Mouse (Mus musculus): ENCODE data around the gene Smarca2. TPM values are rescaled to one million over a fixed set of nuclear protein-coding genes. Genes with fewer than 3 reads are reported as not detected.
"Not testable (repeated sequence)": the region's sequence is repeated elsewhere in the genome, so short reads cannot be mapped to it uniquely, and the experiment has no call there.

The Smarca2 gene
- polyA plus RNA-seq, 1 experiment from 2014 or later = 83.4 TPM

DNA sequence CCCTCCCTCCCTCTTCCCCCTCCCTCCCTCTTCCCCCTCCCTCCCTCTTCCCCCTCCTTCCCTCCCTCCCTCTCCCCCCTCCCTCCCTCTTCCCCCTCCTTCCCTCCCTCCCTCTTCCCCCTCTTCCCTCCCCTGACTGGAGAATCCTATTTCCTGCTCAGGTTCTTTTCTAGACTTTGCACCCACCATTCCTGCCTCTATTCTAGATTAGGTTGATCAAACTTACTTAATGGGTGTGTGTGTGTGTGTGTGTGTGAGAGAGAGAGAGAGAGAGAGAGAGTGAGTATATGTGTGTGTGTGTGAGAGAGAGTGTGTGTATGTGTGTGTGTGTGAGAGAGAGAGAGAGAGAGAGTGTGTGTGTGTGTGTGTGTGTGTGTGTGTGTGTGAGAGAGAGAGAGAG is 66.6 kb downstream of the Smarca2 start:
- H3K9me3 ChIP-seq (replicated peaks); H3K27me3 ChIP-seq; H3K27ac ChIP-seq; H3K4me3 ChIP-seq; ATAC-seq; H3K4me2 ChIP-seq; H3K9ac ChIP-seq; H3K4me1 ChIP-seq: not testable (repeated sequence)
- H3K36me3 ChIP-seq (ENCODE audit: poor library complexity, severe bottlenecking) = peaks cover 13% of the 10 kb centered on the region; the same call in 1 of the 2 replicates

DNA sequence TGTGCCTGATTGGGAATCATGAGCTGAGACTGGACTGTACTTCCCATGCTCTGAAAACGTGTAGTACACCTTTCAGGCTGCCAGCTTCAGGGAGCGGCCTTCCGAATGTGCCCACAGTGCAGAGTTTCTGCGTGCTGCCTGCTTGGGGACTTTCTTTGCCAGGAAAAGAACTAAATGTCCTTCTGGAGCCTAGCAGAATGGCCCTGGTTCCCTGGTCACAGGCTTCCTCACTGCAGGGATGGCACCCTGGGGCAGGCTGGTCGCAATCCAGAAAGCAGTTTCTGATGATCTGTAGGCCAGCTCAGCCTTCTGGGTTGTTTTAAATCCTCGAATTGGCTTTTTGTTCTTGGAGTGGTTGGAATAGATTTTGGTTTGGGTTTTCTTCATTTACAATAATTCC is 71.1 kb downstream of the Smarca2 start:
- WGBS = 31% methylated on average over 6 of the region's 6 CpGs
- Histone ChIP-seq H3K36me3 (ENCODE audit: poor library complexity, severe bottlenecking) (peaks cover 7% of the 10 kb centered on the region; the same call in 1 of the 2 replicates), H3K27ac (no peak overlapping the region), H3K4me1 (peaks cover 22% of the 10 kb centered on the region), H3K9me3 (replicated peaks) (no peaks in the 10 kb centered on the region), H3K4me3 (no peak overlapping the region), H3K9ac (no peak overlapping the region), H3K4me2 (no peak overlapping the region), H3K27me3 (no peaks in the 10 kb centered on the region)
- ATAC-seq = no peak

DNA sequence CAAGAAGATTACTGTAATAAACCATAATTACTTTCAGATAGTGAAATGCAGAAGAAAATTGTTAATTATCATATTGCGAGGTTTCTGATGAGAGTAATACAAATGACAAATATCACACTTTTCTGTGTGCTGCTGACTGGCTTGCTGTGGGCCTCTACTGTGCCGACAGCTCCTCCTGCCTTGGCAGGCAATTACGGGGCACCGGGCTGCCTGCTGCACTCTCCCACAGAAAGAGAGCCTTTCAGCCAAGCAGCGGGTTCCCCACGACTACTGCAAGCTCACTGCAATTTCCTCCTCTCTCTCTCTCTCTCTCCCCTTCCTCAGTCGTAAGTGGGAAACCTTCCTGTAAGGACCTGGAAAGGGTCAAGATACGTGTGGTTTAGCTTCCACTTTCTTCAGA is 73.7 kb downstream of the Smarca2 start:
- H3K4me3 ChIP-seq = no peak overlapping the region
- WGBS = 20% methylated on average over 8 of the region's 8 CpGs
- ATAC-seq = peak; percentile 78
- H3K9me3 ChIP-seq (replicated peaks) = no peaks in the 10 kb centered on the region
- H3K27ac ChIP-seq = peak overlapping the region; percentile 51; the same call in 1 of the 2 replicates
- peaks cover 22% of the 10 kb centered on the region for H3K4me1 ChIP-seq
- peak overlapping the region; percentile 22 for H3K4me2 ChIP-seq
- H3K9ac ChIP-seq = 0 out of 2 replicates have a peak overlapping the region, but pooled peaks have one; percentile 37
- peaks cover 17% of the 10 kb centered on the region for H3K36me3 ChIP-seq (ENCODE audit: poor library complexity, severe bottlenecking)
- no peaks in the 10 kb centered on the region for H3K27me3 ChIP-seq

DNA sequence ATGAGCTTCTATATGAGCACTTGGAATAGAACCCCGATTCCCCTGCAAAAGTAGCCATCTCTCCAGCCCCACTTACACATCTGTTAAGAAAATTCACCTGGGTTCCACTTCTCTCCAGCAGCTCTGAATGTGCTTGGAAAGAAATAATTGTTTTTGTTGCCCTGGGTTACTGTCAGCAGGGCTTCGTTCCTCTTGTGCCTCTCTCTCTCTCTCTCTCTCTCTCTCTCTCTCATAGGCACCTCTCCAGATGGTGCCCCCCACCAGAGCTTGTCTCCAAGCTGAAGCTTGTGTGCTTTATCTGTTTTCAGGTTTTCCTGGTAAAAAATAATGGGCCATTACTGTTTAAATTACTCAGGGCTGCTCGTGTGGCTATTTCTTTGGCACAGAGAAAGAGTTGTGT is 74.8 kb downstream of the Smarca2 start:
- 35% methylated on average over 3 of the region's 3 CpGs for WGBS
- Histone ChIP-seq H3K4me2 (no peak overlapping the region), H3K27me3 (no peaks in the 10 kb centered on the region)

DNA sequence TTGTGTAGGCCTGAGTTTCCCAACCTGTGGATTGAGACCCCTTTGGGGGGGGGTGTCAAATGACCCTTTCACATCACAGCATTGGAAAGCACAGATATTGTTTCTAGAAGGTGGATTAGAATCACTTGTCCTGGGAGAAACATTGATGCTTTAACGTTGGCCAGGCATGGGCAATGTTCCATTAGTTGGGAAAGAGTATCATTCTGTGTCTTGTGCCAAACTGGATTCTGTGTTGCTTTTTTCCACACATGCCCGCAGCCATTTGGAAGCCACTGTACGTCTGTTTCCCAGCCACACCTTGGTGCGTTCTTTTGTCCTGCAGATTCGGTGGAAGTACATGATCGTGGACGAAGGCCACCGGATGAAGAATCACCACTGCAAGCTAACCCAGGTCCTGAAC is 76.7 kb downstream of the Smarca2 start:
- H3K4me3 ChIP-seq = no peak overlapping the region
- H3K27me3 ChIP-seq = no peaks in the 10 kb centered on the region
- H3K4me2 ChIP-seq = no peak overlapping the region
- H3K4me1 ChIP-seq = peaks cover 15% of the 10 kb centered on the region
- peaks cover 26% of the 10 kb centered on the region for H3K36me3 ChIP-seq (ENCODE audit: poor library complexity, severe bottlenecking)
- H3K9me3 ChIP-seq (replicated peaks) = no peaks in the 10 kb centered on the region
- no peak for ATAC-seq
- 93% methylated on average over 8 of the region's 8 CpGs for WGBS
- no peak overlapping the region for H3K9ac ChIP-seq
- no peak overlapping the region for H3K27ac ChIP-seq

More for the DNA sequence above, 74.8 kb downstream of the Smarca2 start:
- no peaks in the 10 kb centered on the region for H3K9me3 ChIP-seq (replicated peaks)
- H3K9ac ChIP-seq = no peak overlapping the region
- H3K4me1 ChIP-seq = peaks cover 22% of the 10 kb centered on the region
- peaks cover 21% of the 10 kb centered on the region for H3K36me3 ChIP-seq (ENCODE audit: poor library complexity, severe bottlenecking)
- peak overlapping the region; percentile 40 for H3K27ac ChIP-seq
- no peak overlapping the region for H3K4me3 ChIP-seq
- peak; percentile 33; the same call in 1 of the 2 replicates for ATAC-seq

DNA sequence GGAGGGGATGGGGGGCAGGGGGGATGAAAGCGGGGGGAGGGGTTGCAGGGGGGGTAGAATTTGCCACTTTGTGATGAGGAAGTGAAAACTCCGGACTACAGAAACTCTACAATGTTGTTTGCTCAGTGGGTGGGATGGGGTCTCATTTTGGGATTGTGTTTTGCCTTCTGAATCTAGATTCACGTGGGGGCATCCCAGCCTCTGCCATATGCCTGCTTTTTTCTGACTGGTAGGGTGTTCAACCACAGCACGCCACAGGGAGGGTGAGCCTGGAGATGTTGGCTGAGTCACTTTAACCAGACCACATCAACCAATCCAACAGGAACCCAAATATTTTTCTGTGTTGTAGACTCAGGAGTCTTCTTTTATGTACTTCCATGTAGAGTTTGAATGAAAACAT is 77.3 kb downstream of the Smarca2 start:
- H3K27me3 ChIP-seq = no peaks in the 10 kb centered on the region
- no peak overlapping the region for H3K9ac ChIP-seq
- peaks cover 26% of the 10 kb centered on the region for H3K36me3 ChIP-seq (ENCODE audit: poor library complexity, severe bottlenecking)
- 88% methylated on average over 4 of the region's 4 CpGs for WGBS
- H3K4me1 ChIP-seq = peaks cover 15% of the 10 kb centered on the region
- ATAC-seq = no peak
- H3K4me3 ChIP-seq = no peak overlapping the region
- H3K27ac ChIP-seq = no peak overlapping the region
- H3K9me3 ChIP-seq (replicated peaks) = no peaks in the 10 kb centered on the region
- H3K4me2 ChIP-seq = no peak overlapping the region

DNA sequence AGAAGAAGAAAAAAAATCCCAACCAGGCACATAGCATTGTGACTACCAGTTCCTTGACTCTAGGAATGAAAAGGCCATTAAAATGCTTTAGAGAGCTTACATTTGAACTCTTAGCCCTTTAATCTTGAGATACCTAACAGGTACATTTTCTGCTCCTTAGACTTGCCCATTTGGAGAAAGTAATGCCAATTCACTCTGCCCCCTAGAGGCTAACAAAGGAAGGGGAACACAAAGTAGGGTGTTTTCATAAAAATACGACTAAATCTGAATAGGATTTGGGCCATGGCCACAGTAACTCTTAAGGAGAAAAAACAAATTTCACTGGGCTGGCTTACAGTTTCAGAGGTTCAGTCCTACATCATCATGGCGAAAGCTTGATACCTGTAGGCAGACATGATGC is 77.9 kb downstream of the Smarca2 start:
- H3K36me3 ChIP-seq (ENCODE audit: poor library complexity, severe bottlenecking) = peaks cover 28% of the 10 kb centered on the region
- WGBS = 89% methylated on average over 2 of the region's 2 CpGs
- peaks cover 15% of the 10 kb centered on the region for H3K4me1 ChIP-seq
- no peaks in the 10 kb centered on the region for H3K9me3 ChIP-seq (replicated peaks)
- H3K4me3 ChIP-seq = no peak overlapping the region
- ATAC-seq = no peak
- no peak overlapping the region for H3K9ac ChIP-seq
- H3K27me3 ChIP-seq = no peaks in the 10 kb centered on the region
- H3K27ac ChIP-seq = no peak overlapping the region
- H3K4me2 ChIP-seq = no peak overlapping the region

DNA sequence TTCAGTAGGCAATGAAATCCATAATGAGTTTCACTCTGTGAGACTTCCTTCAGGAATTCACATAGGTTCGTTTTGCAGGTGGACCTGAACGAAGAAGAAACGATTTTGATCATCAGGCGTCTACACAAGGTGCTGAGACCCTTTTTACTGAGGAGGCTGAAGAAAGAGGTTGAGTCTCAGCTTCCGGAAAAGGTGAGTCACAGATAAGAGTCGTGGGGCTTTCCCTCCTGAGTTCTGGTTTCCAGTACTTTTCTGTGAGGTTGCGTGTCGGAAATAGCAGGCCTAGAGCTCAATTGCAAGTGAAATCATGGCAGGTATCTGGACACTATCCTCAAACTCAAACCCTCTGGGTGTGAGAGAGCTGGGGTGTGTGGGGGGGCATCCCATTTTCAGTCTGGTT is 78.9 kb downstream of the Smarca2 start:
- no peaks in the 10 kb centered on the region for H3K9me3 ChIP-seq (replicated peaks)
- H3K27ac ChIP-seq = no peak overlapping the region
- H3K4me1 ChIP-seq = peaks cover 11% of the 10 kb centered on the region
- WGBS = 95% methylated on average over 8 of the region's 8 CpGs
- H3K27me3 ChIP-seq = no peaks in the 10 kb centered on the region
- no peak overlapping the region for H3K4me2 ChIP-seq
- H3K4me3 ChIP-seq = no peak overlapping the region
- no peak overlapping the region for H3K9ac ChIP-seq
- peaks cover 30% of the 10 kb centered on the region for H3K36me3 ChIP-seq (ENCODE audit: poor library complexity, severe bottlenecking)
- no peak for ATAC-seq

DNA sequence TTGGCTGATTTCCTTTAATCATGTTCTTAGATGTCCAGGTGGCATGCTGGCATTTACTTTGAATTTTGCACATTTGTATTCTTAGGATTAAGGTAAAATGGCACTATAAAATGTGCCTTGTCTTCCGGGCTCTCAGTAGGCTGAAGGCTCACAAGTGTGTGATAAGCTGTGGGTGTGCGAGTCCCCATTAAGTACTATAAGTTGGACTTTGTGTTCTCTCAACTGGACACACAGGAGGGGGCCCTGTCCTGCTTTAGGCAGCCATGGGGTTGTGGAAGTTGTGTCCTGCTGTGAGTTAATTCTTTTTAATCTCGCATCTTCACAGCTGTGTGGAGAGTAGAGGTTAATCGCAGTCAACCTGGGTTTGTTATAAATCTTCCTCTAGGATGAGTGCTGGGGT is 85.7 kb downstream of the Smarca2 start:
- Histone ChIP-seq H3K4me3 (no peak overlapping the region), H3K36me3 (ENCODE audit: poor library complexity, severe bottlenecking) (peaks cover 4% of the 10 kb centered on the region), H3K27ac (no peak overlapping the region), H3K4me2 (no peak overlapping the region), H3K27me3 (no peaks in the 10 kb centered on the region), H3K4me1 (no peaks in the 10 kb centered on the region), H3K9ac (no peak overlapping the region), H3K9me3 (replicated peaks) (no peaks in the 10 kb centered on the region)
- ATAC-seq = no peak
- WGBS = 21% methylated on average over 4 of the region's 4 CpGs

DNA sequence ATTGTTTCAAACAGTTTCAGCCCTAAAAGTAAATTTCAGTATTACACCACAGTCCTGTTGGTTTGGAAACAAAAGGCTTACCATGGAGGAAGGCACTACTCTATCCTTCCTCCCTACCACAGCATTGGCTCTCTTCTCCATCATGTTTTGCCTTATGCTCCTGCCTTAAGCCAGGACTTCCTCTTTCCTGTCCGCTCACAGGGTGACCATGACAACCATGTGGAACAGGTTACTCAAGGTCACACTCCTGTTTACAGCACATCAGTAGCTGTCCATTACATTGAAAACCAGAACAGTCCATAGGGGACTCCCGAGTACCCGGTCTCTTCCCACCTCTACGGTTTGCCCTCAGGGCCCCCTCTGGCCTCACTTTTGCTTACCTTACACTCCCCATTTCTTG is 92.3 kb downstream of the Smarca2 start:
- H3K9ac ChIP-seq = no peak overlapping the region
- 95% methylated on average over 4 of the region's 4 CpGs for WGBS
- ATAC-seq = no peak
- H3K9me3 ChIP-seq (replicated peaks) = no peaks in the 10 kb centered on the region
- H3K4me3 ChIP-seq = no peak overlapping the region
- no peak overlapping the region for H3K4me2 ChIP-seq
- H3K27me3 ChIP-seq = no peaks in the 10 kb centered on the region
- peaks cover 25% of the 10 kb centered on the region for H3K36me3 ChIP-seq (ENCODE audit: poor library complexity, severe bottlenecking)
- no peaks in the 10 kb centered on the region for H3K4me1 ChIP-seq
- no peak overlapping the region for H3K27ac ChIP-seq

DNA sequence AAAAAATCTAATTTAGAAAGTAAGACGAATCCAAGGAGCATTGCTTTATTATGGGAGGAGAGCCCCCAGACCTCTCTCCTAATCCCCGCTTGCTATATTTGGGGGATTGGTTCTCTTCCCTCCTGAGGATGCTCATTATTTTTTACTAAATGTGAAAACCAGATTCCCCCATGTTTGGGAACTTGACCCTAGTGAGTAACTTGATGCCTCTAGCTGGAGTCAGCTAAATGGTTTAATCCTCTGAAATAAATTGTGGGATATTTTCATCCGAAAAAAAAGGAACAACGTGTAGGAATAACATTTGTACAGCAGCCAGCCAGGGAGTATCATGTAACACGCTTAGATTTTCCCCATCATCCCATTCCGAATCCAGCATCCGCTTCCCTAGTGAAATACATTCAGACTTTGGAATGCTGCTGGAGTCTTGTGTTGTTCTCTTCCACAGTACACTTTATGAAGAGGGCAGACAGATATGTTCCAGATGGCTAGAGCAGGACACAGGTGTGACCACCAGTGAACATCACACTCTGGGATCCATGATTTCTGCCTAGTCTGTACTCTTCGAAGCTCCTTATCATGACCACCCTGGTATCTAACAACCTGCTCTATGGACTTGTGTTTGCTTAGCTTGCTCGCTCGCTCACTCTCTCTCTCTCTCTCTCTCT is 99.8 kb downstream of the Smarca2 start:
- H3K27me3 ChIP-seq = no peaks in the 10 kb centered on the region
- H3K4me3 ChIP-seq = no peak overlapping the region
- no peak overlapping the region for H3K9ac ChIP-seq
- H3K27ac ChIP-seq = no peak overlapping the region
- ATAC-seq = no peak
- no peaks in the 10 kb centered on the region for H3K4me1 ChIP-seq
- H3K36me3 ChIP-seq (ENCODE audit: poor library complexity, severe bottlenecking) = peaks cover 7% of the 10 kb centered on the region; the same call in 1 of the 2 replicates
- no peak overlapping the region for H3K4me2 ChIP-seq
- no peaks in the 10 kb centered on the region for H3K9me3 ChIP-seq (replicated peaks)
- 88% methylated on average over 10 of the region's 10 CpGs for WGBS

DNA sequence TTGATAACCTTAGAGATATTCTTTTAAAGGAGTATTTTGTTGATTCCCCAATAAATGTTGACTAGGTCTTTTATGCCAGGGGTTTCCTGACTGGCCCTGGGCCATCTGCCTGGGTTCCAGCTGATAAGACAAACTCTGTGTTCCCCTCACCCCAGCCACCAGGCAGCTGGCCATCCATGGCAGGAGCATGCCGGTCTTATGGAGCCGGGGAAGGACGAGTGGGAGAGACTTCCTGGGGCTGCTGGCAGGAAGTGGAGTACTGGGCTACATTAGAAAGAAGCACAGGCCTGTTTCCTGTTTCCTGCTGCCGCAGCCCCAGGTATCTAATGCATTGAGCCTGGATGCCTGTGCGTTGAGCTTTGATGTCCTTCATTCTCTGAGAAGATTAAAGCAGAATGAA is 102.1 kb downstream of the Smarca2 start:
- Histone ChIP-seq H3K4me3 (no peak overlapping the region), H3K4me1 (no peaks in the 10 kb centered on the region), H3K36me3 (ENCODE audit: poor library complexity, severe bottlenecking) (no peaks in the 10 kb centered on the region), H3K4me2 (no peak overlapping the region), H3K9me3 (replicated peaks) (no peaks in the 10 kb centered on the region), H3K9ac (no peak overlapping the region), H3K27me3 (no peaks in the 10 kb centered on the region), H3K27ac (no peak overlapping the region)
- WGBS = 83% methylated on average over 5 of the region's 5 CpGs
- no peak for ATAC-seq

DNA sequence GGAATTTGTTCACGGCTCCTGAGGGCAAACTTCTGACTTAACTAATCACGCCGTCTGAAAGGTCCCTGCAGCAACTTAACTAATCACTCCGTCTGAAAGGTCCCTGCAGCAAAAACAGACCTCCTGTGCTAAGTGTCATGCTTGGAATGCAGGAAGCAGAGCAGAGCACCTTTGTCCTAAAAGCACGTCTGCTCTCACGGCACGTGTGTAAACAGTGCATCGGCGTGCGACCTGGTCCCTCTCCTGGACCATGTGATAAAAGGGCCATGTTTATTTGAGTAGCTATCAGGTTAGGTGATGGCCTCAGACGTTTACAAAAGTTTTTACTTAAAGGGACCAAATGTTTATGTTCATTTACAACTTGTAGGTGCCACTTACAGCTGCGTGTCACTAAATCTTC is 104.2 kb downstream of the Smarca2 start:
- WGBS = 79% methylated on average over 12 of the region's 12 CpGs
- no peak for ATAC-seq
- no peaks in the 10 kb centered on the region for H3K27me3 ChIP-seq
- no peak overlapping the region for H3K9ac ChIP-seq
- H3K4me3 ChIP-seq = no peak overlapping the region
- no peak overlapping the region for H3K4me2 ChIP-seq
- H3K36me3 ChIP-seq (ENCODE audit: poor library complexity, severe bottlenecking) = no peaks in the 10 kb centered on the region
- no peaks in the 10 kb centered on the region for H3K4me1 ChIP-seq
- H3K27ac ChIP-seq = no peak overlapping the region
- H3K9me3 ChIP-seq (replicated peaks) = no peaks in the 10 kb centered on the region

Measured in forebrain, embryonic 13.5 days (tissue).